In the genomic region with DNA sequence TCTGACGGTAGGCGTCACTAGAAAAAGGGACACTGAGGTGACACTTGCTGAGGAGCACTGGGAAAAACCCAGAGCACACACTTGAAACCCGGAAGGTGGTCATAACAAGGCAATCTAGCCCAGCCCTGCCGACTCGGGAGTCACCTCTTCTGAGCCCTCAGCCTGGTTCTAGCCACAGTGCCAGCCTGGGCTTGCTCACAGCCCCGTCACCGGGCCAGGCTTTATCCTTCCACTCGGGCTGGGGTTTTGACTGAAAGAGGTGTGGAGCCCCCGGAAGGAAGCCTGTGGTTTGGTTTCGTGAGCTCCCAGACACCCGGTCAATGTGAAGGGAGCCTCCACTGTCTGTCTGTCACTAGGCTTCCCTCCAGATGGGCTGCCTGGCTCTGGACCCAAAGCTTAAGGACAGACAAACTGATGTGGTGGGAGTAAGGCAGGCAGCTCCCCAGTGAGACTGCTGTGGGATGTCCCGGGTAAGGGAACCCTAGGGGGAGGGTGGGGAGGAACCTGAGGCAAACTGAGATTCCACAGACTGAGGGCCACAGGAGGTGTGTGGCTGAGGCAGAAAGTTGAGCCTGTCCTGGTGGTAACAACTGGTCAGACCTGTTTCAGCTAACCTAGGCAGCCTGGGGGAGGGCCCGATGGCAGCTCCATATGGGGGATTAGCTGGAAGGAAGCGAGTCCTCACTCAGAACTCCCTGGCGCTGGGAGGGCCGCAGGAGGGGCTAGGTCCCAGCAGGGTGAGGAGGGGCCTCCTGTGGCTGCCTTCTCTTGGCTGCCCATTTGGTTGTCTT, we compare ENCODE assay signal across 8 mouse cellular contexts. TPM values are rescaled to one million over a fixed set of nuclear protein-coding genes. Genes with fewer than 3 reads are reported as not detected.
DNase-seq lines count a peak whose midpoint lies in the region; ATAC-seq and TF ChIP-seq lines count a peak whose summit lies in the region.

No protein-coding gene starts in this region.

- no peak for TF ChIP-seq CTCF in heart, adult 2 months (IDR thresholded peaks at IDR 0.05)
- TF ChIP-seq CTCF in Patski (IDR thresholded peaks at IDR 0.05) = no peak

- no peaks in the 10 kb centered on the region for H3K79me2 ChIP-seq in heart, adult 2 months (replicated peaks; ENCODE audit: control insufficient read depth, insufficient read depth, low read length)

- CTCF ChIA-PET in Patski (lab: Charles Lee) = interaction anchor here (0.7 kb wide), 2 partner anchors 9 to 10 kb away, joined by 3 read pairs; no protein-coding TSS in a partner anchor

- POLR2A ChIA-PET in Patski (lab: Charles Lee) = interaction anchor here (0.6 kb wide), 1 partner anchor 302 kb away, joined by 6 read pairs; no protein-coding TSS in a partner anchor

- peaks cover 56% of the 10 kb centered on the region for H3K4me1 ChIP-seq in heart, embryonic 12.5 days (replicated peaks)
- H3K4me1 ChIP-seq in heart, adult 2 months (ENCODE audit: control insufficient read depth, insufficient read depth, low read length) = peaks cover 2% of the 10 kb centered on the region; the same call in 1 of the 2 replicates
- H3K4me1 ChIP-seq in kidney, embryonic 16.5 days (ENCODE audit: insufficient read depth, low read length) = peaks cover 80% of the 10 kb centered on the region

- in situ Hi-C loops in Patski (cut with MboI; ENCODE audit: low pct_unique_long_range_greater_than_20kb) = no loop called here

- peaks cover 21% of the 10 kb centered on the region for H3K27me3 ChIP-seq in heart, embryonic 12.5 days (replicated peaks)
- H3K27me3 ChIP-seq in heart, adult 2 months (ENCODE audit: control insufficient read depth, insufficient read depth, low read length) = no peaks in the 10 kb centered on the region
- H3K27me3 ChIP-seq in Patski = no peaks in the 10 kb centered on the region
- no peaks in the 10 kb centered on the region for H3K27me3 ChIP-seq in kidney, embryonic 16.5 days (ENCODE audit: insufficient read depth, low read length)

- TF ChIP-seq POLR2A in heart, adult 2 months (IDR thresholded peaks at IDR 0.05; ENCODE audit: insufficient read depth, low read depth, low read length) = no peak

- DNase-seq in heart, adult 2 months = no peak
- no peak for DNase-seq in Patski (ENCODE audit: low read depth, low spot score)
- no peak for DNase-seq in layer of hippocampus, adult 9-11 months
- no peak for DNase-seq in spleen, adult 18-20 months
- no peak for DNase-seq in left cerebral cortex, postnatal 25 days (ENCODE audit: low spot score in 2 of 2)

- intact Hi-C loops in heart, adult 2 months (cut with DNase I) = no loop called here
- intact Hi-C loops in left cerebral cortex, postnatal 25 days (cut with DNase I) = no loop called here

- no peak overlapping the region for H3K4me3 ChIP-seq in heart, embryonic 12.5 days
- no peak overlapping the region for H3K4me3 ChIP-seq in heart, adult 2 months
- H3K4me3 ChIP-seq in kidney, embryonic 16.5 days (ENCODE audit: low read length) = no peak overlapping the region; the same call in 1 of the 2 replicates

- H3K9me3 ChIP-seq in heart, embryonic 12.5 days (replicated peaks) = no peaks in the 10 kb centered on the region
- H3K9me3 ChIP-seq in kidney, embryonic 16.5 days (ENCODE audit: low read length) = no peaks in the 10 kb centered on the region

- no peak for TF ChIP-seq EP300 in heart, adult 2 months (IDR thresholded peaks at IDR 0.05; ENCODE audit: insufficient read depth, low read depth, low read length)

- no peaks in the 10 kb centered on the region for H3K36me3 ChIP-seq in heart, embryonic 12.5 days
- no peaks in the 10 kb centered on the region for H3K36me3 ChIP-seq in heart, adult 2 months (ENCODE audit: control insufficient read depth, insufficient read depth, low read length)
- no peaks in the 10 kb centered on the region for H3K36me3 ChIP-seq in kidney, embryonic 16.5 days (ENCODE audit: insufficient read depth, low read length)

- 20% methylated on average over 16 of the region's 16 CpGs for WGBS in heart, embryonic 12.5 days
- 47% methylated on average over 16 of the region's 16 CpGs for WGBS in heart, adult 2 months
- WGBS in kidney, embryonic 16.5 days = 14% methylated on average over 16 of the region's 16 CpGs

- no peak overlapping the region for H3K27ac ChIP-seq in heart, embryonic 12.5 days (ENCODE audit: poor library complexity, severe bottlenecking)
- no peak overlapping the region for H3K27ac ChIP-seq in heart, adult 2 months
- peak overlapping the region; percentile 71 for H3K27ac ChIP-seq in kidney, embryonic 16.5 days (ENCODE audit: low read length)

- ATAC-seq in heart, embryonic 12.5 days (ENCODE audit: insufficient number of reproducible peaks, low FRiP score) = no peak
- peak; percentile 25 for ATAC-seq in Patski
- peak; percentile 20; the same call in 1 of the 2 replicates for ATAC-seq in kidney, embryonic 16.5 days (ENCODE audit: low FRiP score, low TSS enrichment)
- peak; percentile 32; the same call in 1 of the 2 replicates for ATAC-seq in megakaryocyte-erythroid progenitor cell, adult 5-6 weeks (replicated peaks; ENCODE audit: low FRiP score, low TSS enrichment, poor library complexity, severe bottlenecking)

- peak overlapping the region; percentile 8; the same call in 1 of the 2 replicates for H3K9ac ChIP-seq in heart, embryonic 12.5 days
- no peak overlapping the region for H3K9ac ChIP-seq in heart, adult 2 months (ENCODE audit: low read depth, low read length)
- H3K9ac ChIP-seq in kidney, embryonic 16.5 days (replicated peaks; ENCODE audit: low read length) = peak overlapping the region; percentile 42

- H3K4me2 ChIP-seq in heart, embryonic 12.5 days = no peak overlapping the region
- peak overlapping the region; percentile 31 for H3K4me2 ChIP-seq in kidney, embryonic 16.5 days (replicated peaks; ENCODE audit: low read depth, low read length)

RNA-seq across cellular contexts. Expression of a gene that starts 10.6 kb away (rescaled TPM):
- polyA plus RNA-seq in heart, embryonic 12.5 days (2016; fragmentation: Nextera tagmentation; extraction: Ambion mirVana) = 21.0 and 22.2 TPM in 2 replicates
- 10 to 100 TPM in 1 of 2 experiments, 1 to 10 TPM in 1; 8.1 to 10.1 TPM for total RNA-seq in heart, adult 2 months (2021)
- polyA plus RNA-seq in heart, adult 2 months (2012; rRNA removed) = 8.9 and 9.7 TPM in 2 replicates
- polyA plus RNA-seq in Patski (2021) = 98.7 TPM
- polyA plus RNA-seq in kidney, embryonic 16.5 days (2015; fragmentation: Nextera tagmentation; extraction: Ambion mirVana) = 165 and 170 TPM in 2 replicates
- total RNA-seq in megakaryocyte-erythroid progenitor cell, adult 5-6 weeks (2014; fragmentation: Nextera tagmentation) = 20.4 and 22.2 TPM in 2 replicates
- 25.9 and 28.3 TPM in 2 replicates for total RNA-seq in megakaryocyte-erythroid progenitor cell, adult 5-6 weeks (2017)
- total RNA-seq in left cerebral cortex, postnatal 25 days (2021) = 10 to 100 TPM; 79.2 to 86.5 TPM

RNA-seq across cellular contexts. Expression of a gene that starts 13.5 kb away (rescaled TPM):
- 8.4 TPM in 2 replicates for polyA plus RNA-seq in heart, embryonic 12.5 days (2016; fragmentation: Nextera tagmentation; extraction: Ambion mirVana)
- 10 to 100 TPM in 1 of 2 experiments, 1 to 10 TPM in 1; 8.8 to 11.6 TPM for total RNA-seq in heart, adult 2 months (2021)
- polyA plus RNA-seq in heart, adult 2 months (2012; rRNA removed) = 8.6 and 9.9 TPM in 2 replicates
- polyA plus RNA-seq in Patski (2021) = 10.2 TPM
- polyA plus RNA-seq in kidney, embryonic 16.5 days (2015; fragmentation: Nextera tagmentation; extraction: Ambion mirVana) = 11.7 and 13.8 TPM in 2 replicates
- total RNA-seq in megakaryocyte-erythroid progenitor cell, adult 5-6 weeks (2014; fragmentation: Nextera tagmentation) = 5.0 and 10.1 TPM in 2 replicates
- total RNA-seq in megakaryocyte-erythroid progenitor cell, adult 5-6 weeks (2017) = 1.8 and 7.9 TPM in 2 replicates
- total RNA-seq in left cerebral cortex, postnatal 25 days (2021) = 10 to 100 TPM; 15.8 to 18.2 TPM

RNA-seq across cellular contexts. Expression of a gene that starts 13.9 kb away (rescaled TPM):
- polyA plus RNA-seq in heart, embryonic 12.5 days (2016; fragmentation: Nextera tagmentation; extraction: Ambion mirVana) = 13.1 and 13.3 TPM in 2 replicates
- total RNA-seq in heart, adult 2 months (2021) = 10 to 100 TPM; 18.5 to 23.6 TPM
- polyA plus RNA-seq in heart, adult 2 months (2012; rRNA removed) = 20.2 and 31.5 TPM in 2 replicates
- polyA plus RNA-seq in Patski (2021) = 28.0 TPM
- polyA plus RNA-seq in kidney, embryonic 16.5 days (2015; fragmentation: Nextera tagmentation; extraction: Ambion mirVana) = 28.0 and 29.7 TPM in 2 replicates
- total RNA-seq in megakaryocyte-erythroid progenitor cell, adult 5-6 weeks (2014; fragmentation: Nextera tagmentation) = 15.0 and 24.9 TPM in 2 replicates
- 19.4 and 51.5 TPM in 2 replicates for total RNA-seq in megakaryocyte-erythroid progenitor cell, adult 5-6 weeks (2017)
- total RNA-seq in left cerebral cortex, postnatal 25 days (2021) = 10 to 100 TPM; 20.1 to 22.3 TPM

RNA-seq across cellular contexts. Expression of a gene that starts 40.0 kb away (rescaled TPM):
- 0.09 and 0.10 TPM in 2 replicates for polyA plus RNA-seq in heart, embryonic 12.5 days (2016; fragmentation: Nextera tagmentation; extraction: Ambion mirVana)
- under 1 TPM; 0.11 to 0.60 TPM for total RNA-seq in heart, adult 2 months (2021)
- 0.38 and 1.00 TPM in 2 replicates for polyA plus RNA-seq in heart, adult 2 months (2012; rRNA removed)
- not detected for polyA plus RNA-seq in Patski (2021)
- polyA plus RNA-seq in kidney, embryonic 16.5 days (2015; fragmentation: Nextera tagmentation; extraction: Ambion mirVana) = 0.52 and 0.53 TPM in 2 replicates
- 2.1 TPM in 1 of 2 replicates, not detected in the other for total RNA-seq in megakaryocyte-erythroid progenitor cell, adult 5-6 weeks (2014; fragmentation: Nextera tagmentation)
- total RNA-seq in megakaryocyte-erythroid progenitor cell, adult 5-6 weeks (2017) = 1.0 and 3.4 TPM in 2 replicates
- total RNA-seq in left cerebral cortex, postnatal 25 days (2021) = under 1 TPM; 0.16 to 0.41 TPM
